Mouse (Mus musculus): ENCODE measurements at regions not wholly inside any gene's neighbourhood (a gene's known extent, or its start where the extent isn't known, plus 50 kb on each side); places are given as distances from the start of the nearest gene placed in this dataset.

DNA sequence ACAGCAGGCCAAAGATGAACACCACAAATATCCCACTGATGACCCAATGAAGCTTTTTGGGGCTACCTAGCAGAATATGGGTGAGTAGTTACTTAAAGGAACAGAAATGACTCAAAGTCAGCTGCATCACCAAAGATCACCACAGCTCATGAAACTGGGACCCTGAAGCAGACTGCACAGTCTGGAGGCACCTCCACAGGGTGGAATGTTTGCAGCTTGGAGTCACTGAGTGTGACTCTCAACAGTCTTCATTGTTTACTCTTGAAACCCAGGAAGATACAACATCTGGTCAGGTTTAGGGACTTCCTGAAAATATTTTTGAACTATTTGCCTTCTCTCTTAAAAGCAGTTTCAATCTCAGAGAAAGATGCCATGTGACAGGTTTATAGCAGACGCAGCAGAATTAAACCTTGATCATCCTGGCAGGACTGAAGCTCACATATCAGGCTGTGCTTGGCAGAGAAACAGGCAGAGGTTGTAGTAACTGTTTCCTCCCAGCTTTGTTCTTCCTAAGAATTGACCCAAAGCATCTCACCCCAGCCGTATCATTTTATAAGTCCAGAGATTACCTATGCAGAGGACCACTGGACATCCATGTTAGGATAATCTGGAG, 944.1 kb upstream of the Adgrl4 start:
- intact Hi-C loops (cut with DNase I): no loop called here
- DNase-seq (ENCODE audit: low spot score in 2 of 2): no peak

- intact Hi-C loops (cut with DNase I): no loop called here
- peak; percentile 4 to 58 for DNase-seq (ENCODE audit: low spot score in 2 of 2)
These were observed 906.7 kb upstream of the Adgrl4 start for GRCm38 (mm10) chr3:150530966-150531365.

- intact Hi-C loops (cut with DNase I): no loop called here
- no peak for DNase-seq (ENCODE audit: low spot score in 2 of 2)
These were observed 894.6 kb upstream of the Adgrl4 start for GRCm38 (mm10) chr3:150543118-150543517.

DNA sequence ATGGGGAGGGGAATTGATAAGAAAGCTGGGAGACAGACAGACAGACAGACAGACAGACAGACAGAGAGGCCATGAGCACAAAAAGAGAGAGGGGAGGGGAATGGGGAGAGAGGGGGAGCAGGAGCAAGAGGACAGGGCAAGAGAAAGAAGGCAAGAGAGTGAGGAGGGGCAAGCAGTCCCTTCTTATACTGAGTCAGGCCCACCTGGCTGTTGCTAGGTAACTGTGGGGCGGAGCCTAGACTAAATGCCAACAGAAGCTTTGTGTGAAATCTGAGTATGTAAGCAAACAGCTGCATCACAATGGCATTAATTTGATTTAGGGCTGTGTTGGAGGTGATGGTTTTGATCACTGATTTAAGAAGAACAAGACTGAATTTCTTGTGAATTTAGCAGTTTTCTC, 849.2 kb upstream of the Adgrl4 start:
- intact Hi-C loops (cut with DNase I): no loop called here

DNA sequence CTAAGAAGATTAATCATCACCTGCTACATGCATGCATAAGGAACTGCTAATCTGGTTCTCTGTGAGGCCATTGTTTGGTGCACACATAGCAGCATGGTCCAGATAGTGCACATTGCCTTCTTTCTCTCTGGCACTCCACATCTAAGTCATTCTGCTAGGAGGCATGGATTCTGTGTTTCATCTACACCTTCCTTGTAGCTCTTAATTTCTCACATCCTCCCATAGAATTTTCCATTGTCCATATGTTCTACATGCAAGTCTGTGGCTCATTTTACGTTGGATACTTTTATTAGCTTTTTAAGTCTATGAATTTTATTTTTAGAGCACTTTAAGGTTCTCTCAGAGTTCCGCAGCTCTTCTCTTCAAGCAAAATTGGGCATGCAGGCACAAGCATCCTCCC, 846.7 kb upstream of the Adgrl4 start:
- DNase-seq (ENCODE audit: low spot score in 2 of 2): no peak
- intact Hi-C loops (cut with DNase I): no loop called here

More for the DNA sequence above, 849.2 kb upstream of the Adgrl4 start:
- no peak for DNase-seq (ENCODE audit: low spot score in 2 of 2)

- DNase-seq (ENCODE audit: low spot score in 2 of 2): no peak
- intact Hi-C loops (cut with DNase I): no loop called here
These were observed 834.1 kb upstream of the Adgrl4 start for GRCm38 (mm10) chr3:150603400-150604095.

- DNase-seq (ENCODE audit: low spot score in 2 of 2): peak; percentile 28 to 76
These were observed 827.0 kb upstream of the Adgrl4 start for GRCm38 (mm10) chr3:150610681-150611101.

DNA sequence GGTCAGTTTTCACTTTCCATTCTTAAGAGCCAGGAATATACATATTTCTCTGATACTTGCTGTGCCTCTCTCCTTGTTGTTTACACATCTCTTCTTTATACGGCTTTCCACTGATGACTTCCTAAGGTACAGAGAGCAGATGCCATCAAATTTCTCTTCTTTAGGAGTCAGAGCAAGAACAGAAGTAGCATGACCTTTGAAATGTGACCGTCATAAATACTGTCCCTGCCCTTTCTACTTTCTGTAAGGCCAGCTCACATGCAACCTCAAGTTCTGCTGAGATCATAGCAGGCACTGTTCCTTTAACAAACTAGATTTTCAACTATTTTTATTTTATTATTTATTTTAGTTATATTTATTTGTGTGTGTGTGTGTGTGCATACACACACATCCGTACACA, 800.1 kb upstream of the Adgrl4 start:
- no peak for DNase-seq (ENCODE audit: low spot score in 2 of 2)
- intact Hi-C loops (cut with DNase I): no loop called here

More at GRCm38 (mm10) chr3:150610681-150611101, 827.0 kb upstream of the Adgrl4 start:
- intact Hi-C loops (cut with DNase I): no loop called here

- DNase-seq (ENCODE audit: low spot score in 2 of 2): no peak
These were observed 797.5 kb upstream of the Adgrl4 start for GRCm38 (mm10) chr3:150640004-150640676.

GRCm38 (mm10) chr3:150648040-150648439, 789.6 kb upstream of the Adgrl4 start:
- no peak for DNase-seq (ENCODE audit: low spot score in 2 of 2)
- intact Hi-C loops (cut with DNase I): no loop called here

More at GRCm38 (mm10) chr3:150640004-150640676, 797.5 kb upstream of the Adgrl4 start:
- intact Hi-C loops (cut with DNase I): no loop called here

- intact Hi-C loops (cut with DNase I): no loop called here
- DNase-seq (ENCODE audit: low spot score in 2 of 2): no peak
These were observed 787.7 kb upstream of the Adgrl4 start for GRCm38 (mm10) chr3:150649783-150650565.

DNA sequence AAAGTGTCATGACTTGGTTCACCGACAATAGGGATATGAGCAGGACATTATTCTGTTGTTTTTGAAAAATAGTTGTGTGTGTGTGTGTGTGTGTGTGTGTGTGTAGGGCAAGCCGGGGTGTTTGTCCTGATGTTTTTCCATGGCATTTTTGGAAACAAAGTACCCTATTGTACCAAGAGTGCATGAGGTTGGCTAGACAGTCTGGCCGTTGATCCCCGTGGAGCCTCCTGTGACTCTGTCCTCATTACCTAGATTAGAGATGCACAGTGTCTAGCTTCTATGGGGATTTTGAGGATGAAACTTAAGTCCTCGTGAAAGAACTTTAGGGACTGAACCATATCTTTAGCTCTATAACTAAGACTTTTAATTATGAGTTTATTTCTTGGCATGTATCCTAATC, 741.9 kb upstream of the Adgrl4 start:
- DNase-seq (ENCODE audit: low spot score in 2 of 2): no peak
- intact Hi-C loops (cut with DNase I): no loop called here

DNA sequence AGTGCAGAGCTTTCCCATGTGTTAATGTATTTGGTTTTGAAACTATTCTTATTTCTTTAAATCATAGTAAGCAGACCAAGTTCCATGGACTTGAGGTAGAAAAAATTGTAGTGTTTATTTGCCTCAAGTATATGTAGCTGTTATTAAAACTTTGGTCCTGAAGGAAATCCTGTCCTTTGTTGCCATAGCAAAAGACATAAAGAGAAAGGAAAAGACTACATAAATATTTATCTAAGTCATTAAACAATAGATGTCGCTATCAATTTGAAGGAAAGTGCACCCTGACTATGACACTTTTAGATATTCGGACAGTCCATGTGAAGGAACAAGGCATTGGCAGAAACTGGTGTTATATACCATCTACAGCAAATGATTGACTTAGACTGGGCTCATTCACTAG, 737.7 kb upstream of the Adgrl4 start:
- no peak for DNase-seq (ENCODE audit: low spot score in 2 of 2)
- intact Hi-C loops (cut with DNase I): no loop called here
